Mouse (Mus musculus): ENCODE results near the gene Tesc.

Tesc gene

GRCm38 (mm10) chr5:118076721-118077592 lies 49.4 kb downstream of the Tesc start:
- DNase-seq (ENCODE audit: low read depth): no peak

GRCm38 (mm10) chr5:118078550-118078949 lies 51.0 kb downstream of the Tesc start:
- DNase-seq (ENCODE audit: low read depth): no peak

- peak; percentile 67 for DNase-seq (ENCODE audit: low read depth)
Measured at GRCm38 (mm10) chr5:118079354-118079753, 51.8 kb downstream of the Tesc start.

GRCm38 (mm10) chr5:118079839-118080250 lies 52.3 kb downstream of the Tesc start:
- DNase-seq (ENCODE audit: low read depth): no peak

GRCm38 (mm10) chr5:118081374-118081949 lies 53.9 kb downstream of the Tesc start:
- no peak for DNase-seq (ENCODE audit: low read depth)

GRCm38 (mm10) chr5:118081996-118082395 lies 54.5 kb downstream of the Tesc start:
- no peak for DNase-seq (ENCODE audit: low read depth)

GRCm38 (mm10) chr5:118083060-118083638 lies 55.6 kb downstream of the Tesc start:
- DNase-seq (ENCODE audit: low read depth): no peak

- peak; percentile 62 for DNase-seq (ENCODE audit: low read depth)
Measured at GRCm38 (mm10) chr5:118084171-118084727, 56.7 kb downstream of the Tesc start.

GRCm38 (mm10) chr5:118085313-118085712 lies 57.8 kb downstream of the Tesc start:
- no peak for DNase-seq (ENCODE audit: low read depth)

GRCm38 (mm10) chr5:118086956-118087355 lies 59.4 kb downstream of the Tesc start:
- DNase-seq (ENCODE audit: low read depth): no peak

GRCm38 (mm10) chr5:118089102-118089501 lies 61.6 kb downstream of the Tesc start:
- no peak for DNase-seq (ENCODE audit: low read depth)

GRCm38 (mm10) chr5:118090101-118090500 lies 62.6 kb downstream of the Tesc start:
- no peak for DNase-seq (ENCODE audit: low read depth)

GRCm38 (mm10) chr5:118090837-118091236 lies 63.3 kb downstream of the Tesc start:
- DNase-seq (ENCODE audit: low read depth): peak; percentile 54

GRCm38 (mm10) chr5:118093321-118094035 lies 65.9 kb downstream of the Tesc start:
- DNase-seq (ENCODE audit: low read depth): no peak

- DNase-seq (ENCODE audit: low read depth): no peak
Measured at GRCm38 (mm10) chr5:118095433-118095832, 67.9 kb downstream of the Tesc start.

GRCm38 (mm10) chr5:118095849-118096248 lies 68.3 kb downstream of the Tesc start:
- DNase-seq (ENCODE audit: low read depth): no peak

GRCm38 (mm10) chr5:118096317-118096716 lies 68.8 kb downstream of the Tesc start:
- DNase-seq (ENCODE audit: low read depth): no peak

- DNase-seq (ENCODE audit: low read depth): no peak
Measured at GRCm38 (mm10) chr5:118099069-118099869, 71.7 kb downstream of the Tesc start.

GRCm38 (mm10) chr5:118099870-118100478 lies 72.4 kb downstream of the Tesc start:
- DNase-seq (ENCODE audit: low read depth): no peak

GRCm38 (mm10) chr5:118105536-118105935 lies 78.0 kb downstream of the Tesc start:
- no peak for DNase-seq (ENCODE audit: low read depth)

- DNase-seq (ENCODE audit: low read depth): no peak
Measured at GRCm38 (mm10) chr5:118106667-118107066, 79.1 kb downstream of the Tesc start.

All from NIH3T3 (cell line).